Mouse (Mus musculus) c-Kit-positive CD71-positive TER-119-positive erythroid progenitor cells, embryonic 14.5 days (primary cell): ENCODE measurements around the gene Spcs1.

Experiments used
- DNase-seq: peaks from one replicate; pipeline ENCODE4 v3.0.0-alpha.2; 2013; ENCODE audit warnings: low spot score

Spcs1 gene

GRCm38 (mm10) chr14:30949986-30950385 is 51.5 kb downstream of the Spcs1 start:
- DNase-seq: no peak
